Mouse (Mus musculus) heart, adult 8-10 months (tissue): Measurements from ENCODE around the gene Nupr1l. TPM values are rescaled to one million over a fixed set of nuclear protein-coding genes. Genes with fewer than 3 reads are reported as not detected.

Source experiments
- DNase-seq: peaks from one replicate; pipeline ENCODE4 v3.0.0; 2022; ENCODE audit warnings: low spot score
- total RNA-seq, 4 experiments: library from RNA; stranded (reverse); gene quantifications; 2 replicates each; pipeline ENCODE4 v1.2.4; 2022

Nupr1l gene
- total RNA-seq, 4 experiments from 2014 or later = 0.47 to 1.7 (median 1.0) TPM

DNA sequence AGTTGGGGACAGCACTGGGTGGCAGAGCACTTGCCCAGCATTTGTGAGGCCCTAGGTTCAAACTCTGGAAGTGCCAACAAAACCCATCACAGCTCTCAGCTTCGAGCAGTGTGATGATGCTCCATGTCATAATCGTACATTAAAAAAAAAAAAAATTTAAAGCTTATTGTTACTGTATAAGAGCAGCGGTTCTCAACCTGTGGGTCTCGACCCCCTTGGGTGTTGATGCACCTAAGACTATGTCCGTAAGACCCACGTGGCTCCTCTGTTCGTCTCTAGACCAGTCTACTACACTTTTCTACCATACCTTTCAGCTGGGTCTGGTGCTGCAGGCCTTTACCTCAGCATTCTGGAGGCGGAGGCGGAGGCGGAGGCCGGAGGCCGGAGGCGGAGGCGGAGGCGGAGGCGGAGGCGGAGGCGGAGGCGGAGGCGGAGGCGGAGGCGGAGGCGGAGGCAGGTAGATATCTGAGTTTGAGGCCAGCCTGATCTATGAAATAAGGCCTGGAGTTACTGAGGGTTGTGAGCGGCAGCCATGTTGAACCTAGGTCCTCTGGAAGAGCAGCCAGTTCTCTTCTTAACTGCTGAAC lies 9.8 kb downstream of the Nupr1l start:
- no peak for DNase-seq

- DNase-seq = no peak
Measured at GRCm38 (mm10) chr5:129918752-129919151, 10.4 kb downstream of the Nupr1l start.

DNA sequence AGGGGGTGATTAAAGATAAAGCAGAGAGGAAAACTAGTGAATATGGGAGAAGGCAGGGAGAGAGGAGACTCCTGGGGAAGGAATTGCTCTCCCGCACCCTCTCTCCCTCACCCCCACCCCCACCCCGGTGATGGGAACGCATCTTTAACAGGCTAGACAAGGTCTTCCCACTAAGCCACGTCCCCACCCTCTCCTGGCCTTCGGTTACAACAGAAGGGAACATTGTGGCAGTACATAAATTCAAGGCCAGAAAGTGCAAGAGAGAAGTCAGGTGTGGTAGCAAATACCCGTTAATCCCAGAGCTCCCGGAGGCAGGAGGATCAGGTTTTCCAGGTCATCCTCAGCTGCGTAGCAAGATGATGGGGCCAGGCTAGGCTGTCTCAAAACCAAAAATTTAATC lies 11.0 kb downstream of the Nupr1l start:
- DNase-seq = no peak

GRCm38 (mm10) chr5:129921972-129922371 lies 13.6 kb downstream of the Nupr1l start:
- DNase-seq = no peak

DNA sequence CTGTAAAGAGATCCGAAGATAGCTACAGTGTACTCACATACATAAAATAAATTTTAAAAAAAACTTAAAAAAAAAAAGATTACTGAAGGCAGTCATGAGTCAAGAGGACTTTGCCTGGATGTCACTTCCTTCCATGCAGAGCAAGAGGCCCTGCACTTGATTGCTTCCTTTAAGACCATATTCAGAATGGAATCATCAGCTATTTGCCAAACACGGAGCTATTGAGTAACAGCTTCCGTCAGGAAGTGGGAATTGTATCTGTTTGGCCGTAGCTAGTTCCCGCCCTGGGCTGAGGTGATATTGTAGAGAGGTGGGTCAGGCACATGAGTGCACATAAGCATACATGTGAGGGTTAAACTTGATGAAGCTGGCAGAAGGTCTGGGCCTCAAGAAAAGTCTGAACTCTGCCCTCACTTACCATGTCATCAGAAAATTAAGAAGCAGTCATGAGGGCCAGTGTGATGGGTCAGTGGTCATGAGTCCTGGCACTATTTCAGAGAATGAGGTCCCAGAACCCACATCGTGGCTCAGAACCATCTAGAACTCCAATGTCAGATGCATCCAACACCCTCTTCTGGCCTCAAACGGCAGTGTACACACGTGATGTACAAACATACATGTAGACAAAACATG lies 16.6 kb downstream of the Nupr1l start:
- DNase-seq = no peak

- no peak for DNase-seq
Measured at GRCm38 (mm10) chr5:129925933-129926332, 17.6 kb downstream of the Nupr1l start.

GRCm38 (mm10) chr5:129929924-129930855 lies 21.9 kb downstream of the Nupr1l start:
- no peak for DNase-seq

DNA sequence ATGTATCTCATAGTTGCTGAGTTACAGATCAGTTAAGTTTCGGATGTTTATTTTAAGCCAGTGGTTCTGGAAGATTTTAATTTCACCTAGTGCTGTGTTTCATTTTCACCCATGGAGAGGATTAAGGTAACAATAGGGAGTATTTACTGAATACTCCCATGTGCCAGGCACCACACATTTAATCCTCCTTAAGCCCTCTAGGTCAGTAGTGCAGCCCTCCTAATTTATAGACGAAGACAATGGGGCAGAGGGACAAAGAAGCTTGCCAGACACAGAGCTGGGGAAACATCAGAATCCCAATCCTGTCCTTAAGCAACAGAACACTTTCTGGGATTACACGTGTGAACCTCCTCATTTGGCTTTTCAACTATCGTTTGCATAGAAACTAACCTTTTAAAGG lies 28.6 kb downstream of the Nupr1l start:
- no peak for DNase-seq

DNA sequence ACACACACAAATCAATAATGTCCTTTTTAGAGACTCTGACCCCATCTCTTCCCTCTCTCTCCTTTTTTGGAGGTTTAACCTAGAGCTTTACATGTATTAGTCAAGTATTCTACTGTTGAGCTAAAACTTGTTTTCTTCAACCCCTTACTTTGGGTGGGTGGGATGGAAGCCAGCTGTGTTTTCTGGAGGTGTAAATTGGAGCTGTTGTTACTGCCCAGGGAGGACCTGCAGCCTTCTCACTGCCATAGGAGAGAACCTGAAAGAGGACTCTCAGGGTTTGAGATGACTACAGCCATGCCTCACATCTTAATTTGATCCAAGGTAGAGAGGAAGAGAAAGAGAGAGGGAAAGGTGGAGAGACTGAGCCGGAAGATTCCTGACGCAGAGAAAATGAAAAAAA lies 31.9 kb downstream of the Nupr1l start:
- DNase-seq = no peak

DNA sequence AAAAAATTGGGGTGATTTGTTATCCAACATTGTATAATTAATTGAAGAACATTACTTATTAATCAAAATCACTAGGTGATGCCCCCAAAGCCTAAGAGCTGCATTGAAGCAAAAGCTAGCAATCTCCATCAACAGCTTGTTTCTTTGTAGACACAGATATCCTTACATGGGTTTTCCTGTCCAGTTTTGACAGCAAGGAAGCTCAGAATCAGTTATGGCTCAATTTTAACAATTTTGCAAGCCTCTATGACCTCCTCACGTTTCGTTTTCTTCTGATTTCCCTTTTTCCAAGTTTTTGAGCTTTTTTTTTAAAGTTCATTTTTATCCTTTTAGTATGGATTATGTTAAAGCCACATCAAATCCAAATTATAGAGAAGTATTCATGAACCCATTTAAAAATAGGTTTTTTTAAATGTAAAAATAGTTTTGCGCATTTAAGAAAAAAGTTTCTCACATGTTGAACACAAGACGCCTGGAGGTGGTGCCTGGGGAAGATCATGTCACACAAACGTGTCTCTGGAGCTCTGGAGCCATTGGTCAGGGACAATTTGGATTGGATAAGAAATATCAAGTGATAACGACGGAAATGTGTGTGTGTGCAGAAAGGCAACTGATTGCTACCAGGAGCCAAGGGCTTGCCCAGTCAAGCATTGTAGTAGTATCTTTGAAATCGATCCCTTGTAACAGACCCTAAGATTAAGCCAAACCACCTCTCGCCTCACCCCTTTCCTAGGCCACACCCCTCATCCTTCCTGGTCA lies 32.6 kb downstream of the Nupr1l start:
- DNase-seq = no peak

GRCm38 (mm10) chr5:129941495-129942045 lies 33.2 kb downstream of the Nupr1l start, which contains the start of gene Vkorc1l1:
Gene Vkorc1l1, plus strand, starts transcription at chr5:129941970.
- peak; percentile 98 for DNase-seq

- DNase-seq = peak; percentile 13
Measured at GRCm38 (mm10) chr5:129942073-129942939, 34.0 kb downstream of the Nupr1l start.

- no peak for DNase-seq
Measured at GRCm38 (mm10) chr5:129943402-129943801, 35.1 kb downstream of the Nupr1l start.

GRCm38 (mm10) chr5:129947528-129948033 lies 39.2 kb downstream of the Nupr1l start:
- DNase-seq = no peak

DNA sequence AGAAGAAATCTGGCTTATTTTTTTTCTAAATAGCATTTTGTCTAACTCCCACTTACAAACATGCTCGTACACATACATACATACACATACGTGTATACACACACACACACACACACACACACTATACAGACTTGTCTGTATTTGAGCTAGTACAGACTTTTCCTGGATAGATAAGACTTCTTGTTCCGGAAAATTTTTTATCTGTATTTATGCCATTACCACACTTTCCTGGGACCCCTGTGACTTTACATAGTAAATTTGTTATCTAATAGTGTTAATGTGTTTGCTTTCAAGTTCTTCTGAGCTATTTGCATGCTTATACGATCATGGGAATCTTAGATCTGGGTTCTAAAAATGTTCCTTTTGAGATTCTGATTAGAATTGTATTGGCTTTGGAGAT lies 43.8 kb downstream of the Nupr1l start:
- no peak for DNase-seq

GRCm38 (mm10) chr5:129954473-129955254 lies 46.3 kb downstream of the Nupr1l start:
- peak; percentile 7 for DNase-seq

DNA sequence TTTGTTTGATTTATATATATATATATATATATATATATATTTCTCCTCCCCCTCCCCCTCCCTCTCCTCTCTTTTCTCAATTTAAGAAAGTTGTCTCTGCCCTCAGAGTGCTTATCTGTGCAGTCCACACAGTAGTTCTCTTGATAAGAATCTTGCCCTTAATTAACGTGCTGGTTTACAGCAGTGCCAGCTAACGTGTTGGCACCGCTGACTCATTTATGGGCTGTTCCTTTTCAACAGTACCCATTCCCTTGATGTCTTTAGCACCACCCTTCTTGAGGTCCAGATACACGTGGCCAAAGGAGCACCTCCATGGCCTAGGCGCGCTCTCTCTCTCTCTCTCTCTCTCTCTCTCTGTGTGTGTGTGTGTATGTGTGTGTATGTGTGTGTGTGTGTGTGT lies 47.5 kb downstream of the Nupr1l start:
- DNase-seq = no peak

- DNase-seq = no peak
Measured at GRCm38 (mm10) chr5:129963224-129963623, 54.9 kb downstream of the Nupr1l start.
